Mouse (Mus musculus): ENCODE results near the gene Tbx10. TPM values are rescaled to one million over a fixed set of nuclear protein-coding genes. Genes with fewer than 3 reads are reported as not detected.

The Tbx10 gene
- 0.31 and 0.75 TPM in 2 replicates for polyA plus RNA-seq (2012; rRNA removed)

- TF ChIP-seq POLR2A (IDR thresholded peaks at IDR 0.05; ENCODE audit: low read depth, low read length) (no peak), CTCF (conservative IDR thresholded peaks at IDR 0.05; ENCODE audit: insufficient read depth, insufficient read length, low read depth, low read length) (no peak)
- Histone ChIP-seq H3K4me3 (ENCODE audit: insufficient read depth, low read depth, low read length) (no peak within 1 kb of the TSS), H3K4me1 (ENCODE audit: control insufficient read depth, insufficient read depth, low read length) (peaks cover 13% of the 10 kb centered on the region), H3K27ac (ENCODE audit: insufficient read depth, low read depth, low read length) (no peak within 1 kb of the TSS), H3K27me3 (replicated peaks; ENCODE audit: control insufficient read depth, insufficient read depth, low read length) (no peaks in the 10 kb centered on the region), H3K36me3 (ENCODE audit: control insufficient read depth, insufficient read depth, low read length) (no peaks in the 10 kb centered on the region; the same call in 1 of the 2 replicates)
- 61% methylated on average over 5 of the region's 5 CpGs for WGBS
- DNase-seq, result peak; percentile 47
Measured at GRCm38 (mm10) chr19:3992416-3992815, at the start of gene Tbx10. Gene Tbx10, plus strand, starts transcription at chr19:3992752.

- peak; percentile 64 for DNase-seq
- 42% methylated on average over 27 of the region's 27 CpGs for WGBS
- Histone ChIP-seq H3K27me3 (replicated peaks; ENCODE audit: control insufficient read depth, insufficient read depth, low read length) (no peaks in the 10 kb centered on the region), H3K4me3 (ENCODE audit: insufficient read depth, low read depth, low read length) (no peak overlapping the region), H3K27ac (ENCODE audit: insufficient read depth, low read depth, low read length) (no peak overlapping the region), H3K36me3 (ENCODE audit: control insufficient read depth, insufficient read depth, low read length) (no peaks in the 10 kb centered on the region), H3K4me1 (ENCODE audit: control insufficient read depth, insufficient read depth, low read length) (peaks cover 12% of the 10 kb centered on the region; the same call in 1 of the 2 replicates)
- TF ChIP-seq POLR2A (IDR thresholded peaks at IDR 0.05; ENCODE audit: low read depth, low read length) (no peak), CTCF (conservative IDR thresholded peaks at IDR 0.05; ENCODE audit: insufficient read depth, insufficient read length, low read depth, low read length) (no peak)
Measured at GRCm38 (mm10) chr19:3942986-3943735, 49.4 kb upstream of the Tbx10 start.

- DNase-seq, result peak; percentile 86
- H3K27ac ChIP-seq (ENCODE audit: insufficient read depth, low read depth, low read length), result peak overlapping the region; percentile 74; the same call in 1 of the 2 replicates
- H3K4me1 ChIP-seq (ENCODE audit: control insufficient read depth, insufficient read depth, low read length), result peaks cover 23% of the 10 kb centered on the region
- no peak overlapping the region for H3K4me3 ChIP-seq (ENCODE audit: insufficient read depth, low read depth, low read length)
- no peaks in the 10 kb centered on the region for H3K27me3 ChIP-seq (replicated peaks; ENCODE audit: control insufficient read depth, insufficient read depth, low read length)
- H3K36me3 ChIP-seq (ENCODE audit: control insufficient read depth, insufficient read depth, low read length), result no peaks in the 10 kb centered on the region
- TF ChIP-seq POLR2A (IDR thresholded peaks at IDR 0.05; ENCODE audit: low read depth, low read length) (no peak), CTCF (conservative IDR thresholded peaks at IDR 0.05; ENCODE audit: insufficient read depth, insufficient read length, low read depth, low read length) (no peak)
- WGBS, result 23% methylated on average over 10 of the region's 10 CpGs
Measured at GRCm38 (mm10) chr19:3945872-3946564, 46.5 kb upstream of the Tbx10 start.

GRCm38 (mm10) chr19:3946715-3947114 lies 45.8 kb upstream of the Tbx10 start:
- DNase-seq, result peak; percentile 88
- WGBS, result 37% methylated on average over 2 of the region's 2 CpGs
- no peaks in the 10 kb centered on the region for H3K27me3 ChIP-seq (replicated peaks; ENCODE audit: control insufficient read depth, insufficient read depth, low read length)

GRCm38 (mm10) chr19:3947813-3948212 lies 44.7 kb upstream of the Tbx10 start:
- Histone ChIP-seq H3K4me3 (ENCODE audit: insufficient read depth, low read depth, low read length) (no peak overlapping the region), H3K27ac (ENCODE audit: insufficient read depth, low read depth, low read length) (peak overlapping the region; percentile 80), H3K4me1 (ENCODE audit: control insufficient read depth, insufficient read depth, low read length) (peaks cover 23% of the 10 kb centered on the region), H3K36me3 (ENCODE audit: control insufficient read depth, insufficient read depth, low read length) (no peaks in the 10 kb centered on the region), H3K27me3 (replicated peaks; ENCODE audit: control insufficient read depth, insufficient read depth, low read length) (no peaks in the 10 kb centered on the region)
- DNase-seq, result peak; percentile 54
- no peak for TF ChIP-seq POLR2A (IDR thresholded peaks at IDR 0.05; ENCODE audit: low read depth, low read length)
- no peak for TF ChIP-seq CTCF (conservative IDR thresholded peaks at IDR 0.05; ENCODE audit: insufficient read depth, insufficient read length, low read depth, low read length)
- 68% methylated on average over 3 of the region's 3 CpGs for WGBS

More at GRCm38 (mm10) chr19:3946715-3947114, 45.8 kb upstream of the Tbx10 start:
- Histone ChIP-seq H3K36me3 (ENCODE audit: control insufficient read depth, insufficient read depth, low read length) (no peaks in the 10 kb centered on the region), H3K27ac (ENCODE audit: insufficient read depth, low read depth, low read length) (no peak overlapping the region), H3K4me3 (ENCODE audit: insufficient read depth, low read depth, low read length) (no peak overlapping the region), H3K4me1 (ENCODE audit: control insufficient read depth, insufficient read depth, low read length) (peaks cover 23% of the 10 kb centered on the region)
- TF ChIP-seq POLR2A (IDR thresholded peaks at IDR 0.05; ENCODE audit: low read depth, low read length) (no peak), CTCF (conservative IDR thresholded peaks at IDR 0.05; ENCODE audit: insufficient read depth, insufficient read length, low read depth, low read length) (peak; percentile 95)

- Histone ChIP-seq H3K4me3 (ENCODE audit: insufficient read depth, low read depth, low read length) (no peak overlapping the region), H3K27ac (ENCODE audit: insufficient read depth, low read depth, low read length) (peak overlapping the region; percentile 80), H3K36me3 (ENCODE audit: control insufficient read depth, insufficient read depth, low read length) (no peaks in the 10 kb centered on the region), H3K27me3 (replicated peaks; ENCODE audit: control insufficient read depth, insufficient read depth, low read length) (no peaks in the 10 kb centered on the region), H3K4me1 (ENCODE audit: control insufficient read depth, insufficient read depth, low read length) (peaks cover 23% of the 10 kb centered on the region)
- peak; percentile 67 for DNase-seq
- TF ChIP-seq CTCF (conservative IDR thresholded peaks at IDR 0.05; ENCODE audit: insufficient read depth, insufficient read length, low read depth, low read length) (no peak), POLR2A (IDR thresholded peaks at IDR 0.05; ENCODE audit: low read depth, low read length) (no peak)
- WGBS, result 70% methylated on average over 14 of the region's 14 CpGs
Measured at GRCm38 (mm10) chr19:3948546-3948945, 44.0 kb upstream of the Tbx10 start.

GRCm38 (mm10) chr19:3950331-3950730 lies 42.2 kb upstream of the Tbx10 start:
- Histone ChIP-seq H3K27me3 (replicated peaks; ENCODE audit: control insufficient read depth, insufficient read depth, low read length) (no peaks in the 10 kb centered on the region), H3K4me1 (ENCODE audit: control insufficient read depth, insufficient read depth, low read length) (peaks cover 23% of the 10 kb centered on the region), H3K36me3 (ENCODE audit: control insufficient read depth, insufficient read depth, low read length) (no peaks in the 10 kb centered on the region), H3K4me3 (ENCODE audit: insufficient read depth, low read depth, low read length) (no peak overlapping the region), H3K27ac (ENCODE audit: insufficient read depth, low read depth, low read length) (peak overlapping the region; percentile 76)
- WGBS, result 74% methylated on average over 3 of the region's 3 CpGs
- peak; percentile 82 for DNase-seq
- TF ChIP-seq POLR2A (IDR thresholded peaks at IDR 0.05; ENCODE audit: low read depth, low read length) (no peak), CTCF (conservative IDR thresholded peaks at IDR 0.05; ENCODE audit: insufficient read depth, insufficient read length, low read depth, low read length) (no peak)

Data from kidney, adult 2 months (tissue).